9 mouse cellular contexts compared by ENCODE assay signal in genomic region chr7:109704016-109704377, GRCm38 (mm10). TPM values are rescaled to one million over a fixed set of nuclear protein-coding genes. Genes with fewer than 3 reads are reported as not detected.
DNase-seq lines count a peak whose midpoint lies in the region; ATAC-seq lines count a peak whose summit lies in the region.
"Had no signal": no experiment of that assay in that cellular context is flagged by ENCODE, and none has a peak within 500 bp of the region (broad histone marks: within the 10 kb centered on the region; RNA-seq: fewer than 3 reads in every experiment).

No protein-coding gene starts in this region.

- H3K4me1 ChIP-seq in heart, embryonic 14.5 days (ENCODE audit: control insufficient read depth in 2 of 2, insufficient read depth in 2 of 2, low read length in 2 of 2), result peaks cover 14 to 25% of the 10 kb centered on the region in 2 experiments
- H3K4me1 ChIP-seq in hindbrain, embryonic 14.5 days (replicated peaks; ENCODE audit: control insufficient read depth, insufficient read depth, low read length), result no peaks in the 10 kb centered on the region; the same call in 1 of the 2 replicates
- peaks cover 6% of the 10 kb centered on the region; the same call in 1 of the 2 replicates for H3K4me1 ChIP-seq in midbrain, embryonic 13.5 days (replicated peaks)

- no peaks in the 10 kb centered on the region for H3K9me3 ChIP-seq in heart, embryonic 14.5 days (ENCODE audit: control insufficient read depth, low read length)
- H3K9me3 ChIP-seq in hindbrain, embryonic 14.5 days (ENCODE audit: control insufficient read depth, low read length), result no peaks in the 10 kb centered on the region
- H3K9me3 ChIP-seq in midbrain, embryonic 13.5 days, result no peaks in the 10 kb centered on the region

- no peaks in the 10 kb centered on the region for H3K27me3 ChIP-seq in heart, embryonic 14.5 days (ENCODE audit: control insufficient read depth, insufficient read depth, low read length)
- no peaks in the 10 kb centered on the region for H3K27me3 ChIP-seq in hindbrain, embryonic 14.5 days (ENCODE audit: control insufficient read depth, insufficient read depth, low read length)
- H3K27me3 ChIP-seq in midbrain, embryonic 13.5 days, result 0 out of 2 replicates have a peak, but pooled peaks cover 7% of the 10 kb centered on the region
- H3K27me3 ChIP-seq: Patski had no signal

- H3K4me2 ChIP-seq in heart, embryonic 14.5 days (ENCODE audit: low read length), result peak overlapping the region; percentile 92
- H3K4me2 ChIP-seq in hindbrain, embryonic 14.5 days (replicated peaks), result peak overlapping the region; percentile 74
- H3K4me2 ChIP-seq in midbrain, embryonic 13.5 days (replicated peaks), result peak overlapping the region; percentile 74

- no peak for DNase-seq in heart, adult 11 months
- peak; percentile 27 for DNase-seq in MEL-GATA-1-ER (ENCODE audit: extremely low read depth, low read depth)
- no peak for DNase-seq in hindbrain, embryonic 14.5 days (ENCODE audit: low spot score)
- no peak for DNase-seq in cerebellum, adult 11 months
- DNase-seq in gastrocnemius, postnatal 10 days, result no peak
- DNase-seq in left cerebral cortex, adult 18-20 months (ENCODE audit: low spot score in 2 of 2), result no peak

- H3K36me3 ChIP-seq in heart, embryonic 14.5 days (ENCODE audit: control insufficient read depth, insufficient read depth, low read length), result peaks cover 5% of the 10 kb centered on the region; the same call in 1 of the 2 replicates
- peaks cover 3% of the 10 kb centered on the region for H3K36me3 ChIP-seq in hindbrain, embryonic 14.5 days (replicated peaks; ENCODE audit: control insufficient read depth, insufficient read depth)
- H3K36me3 ChIP-seq in midbrain, embryonic 13.5 days, result peaks cover 2% of the 10 kb centered on the region; the same call in 1 of the 2 replicates

- H3K27ac ChIP-seq in heart, embryonic 14.5 days (replicated peaks in 1 of 2; ENCODE audit: control insufficient read depth in 1 of 2, insufficient read depth in 1 of 2, low read depth in 2 of 2, low read length in 2 of 2), result peak overlapping the region; percentile 73 to 74
- peak overlapping the region; percentile 55 for H3K27ac ChIP-seq in hindbrain, embryonic 14.5 days
- peak overlapping the region; percentile 70 for H3K27ac ChIP-seq in midbrain, embryonic 13.5 days

- H3K9ac ChIP-seq in heart, embryonic 14.5 days (ENCODE audit: low read length), result peak overlapping the region; percentile 67
- H3K9ac ChIP-seq in hindbrain, embryonic 14.5 days, result peak overlapping the region; percentile 63
- H3K9ac ChIP-seq in midbrain, embryonic 13.5 days (replicated peaks), result peak overlapping the region; percentile 78

- 3% methylated on average over 17 of the region's 17 CpGs for WGBS in heart, embryonic 14.5 days
- WGBS in hindbrain, embryonic 14.5 days, result 1% methylated on average over 16 of the region's 17 CpGs
- WGBS in midbrain, embryonic 13.5 days, result 3% methylated on average over 17 of the region's 17 CpGs

- peak overlapping the region; percentile 50 to 91 for H3K4me3 ChIP-seq in heart, embryonic 14.5 days (ENCODE audit: control insufficient read depth in 1 of 2, insufficient read depth in 1 of 2, low read depth in 1 of 2, low read length in 2 of 2)
- peak overlapping the region; percentile 59 for H3K4me3 ChIP-seq in hindbrain, embryonic 14.5 days (replicated peaks; ENCODE audit: low read length)
- H3K4me3 ChIP-seq in midbrain, embryonic 13.5 days (replicated peaks), result peak overlapping the region; percentile 68

- ATAC-seq in heart, embryonic 14.5 days (ENCODE audit: insufficient number of reproducible peaks, insufficient read depth, low FRiP score, low read depth), result no peak
- ATAC-seq in hindbrain, embryonic 14.5 days (ENCODE audit: low FRiP score), result no peak; the same call in 1 of the 2 replicates
- no peak for ATAC-seq in midbrain, embryonic 13.5 days

RNA-seq across cellular contexts. Expression of gene Akip1, which starts 0.5 kb away (rescaled TPM):
- 32.3 and 33.1 TPM in 2 replicates for polyA plus RNA-seq in heart, embryonic 14.5 days (2014; fragmentation: Nextera tagmentation; extraction: Ambion mirVana)
- 12.7 and 13.0 TPM in 2 replicates for polyA plus RNA-seq in hindbrain, embryonic 14.5 days (2014; fragmentation: Nextera tagmentation; extraction: Ambion mirVana)
- polyA plus RNA-seq in midbrain, embryonic 13.5 days (2015; fragmentation: Nextera tagmentation; extraction: Ambion mirVana), result 12.7 and 13.9 TPM in 2 replicates
- total RNA-seq in gastrocnemius, postnatal 10 days (2021), result 10 to 100 TPM in 1 of 2 experiments, 1 to 10 TPM in 1; 9.4 to 11.0 TPM
- total RNA-seq in left cerebral cortex, adult 18-20 months (2021), result 1 to 10 TPM; 3.6 to 6.0 TPM

RNA-seq across cellular contexts. Expression of gene St5, which starts 0.6 kb away (rescaled TPM):
- 27.7 and 29.9 TPM in 2 replicates for polyA plus RNA-seq in heart, embryonic 14.5 days (2014; fragmentation: Nextera tagmentation; extraction: Ambion mirVana)
- polyA plus RNA-seq in hindbrain, embryonic 14.5 days (2014; fragmentation: Nextera tagmentation; extraction: Ambion mirVana), result 23.4 and 24.0 TPM in 2 replicates
- 18.8 and 21.7 TPM in 2 replicates for polyA plus RNA-seq in midbrain, embryonic 13.5 days (2015; fragmentation: Nextera tagmentation; extraction: Ambion mirVana)
- total RNA-seq in gastrocnemius, postnatal 10 days (2021), result 10 to 100 TPM; 22.3 to 32.0 TPM
- total RNA-seq in left cerebral cortex, adult 18-20 months (2021), result 10 to 100 TPM; 17.8 to 21.5 TPM

RNA-seq across cellular contexts. Expression of gene BC051019, which starts 19.7 kb away (rescaled TPM):
- 0.16 TPM in 1 of 2 replicates, not detected in the other for polyA plus RNA-seq in heart, embryonic 14.5 days (2014; fragmentation: Nextera tagmentation; extraction: Ambion mirVana)
- polyA plus RNA-seq in hindbrain, embryonic 14.5 days (2014; fragmentation: Nextera tagmentation; extraction: Ambion mirVana), result 0.70 TPM in 1 of 2 replicates, not detected in the other
- polyA plus RNA-seq in midbrain, embryonic 13.5 days (2015; fragmentation: Nextera tagmentation; extraction: Ambion mirVana), result not detected in 2 replicates
- not detected for total RNA-seq in gastrocnemius, postnatal 10 days (2021)
- not detected for total RNA-seq in left cerebral cortex, adult 18-20 months (2021)

RNA-seq across cellular contexts. Expression of gene Ascl3, which starts 27.5 kb away (rescaled TPM):
- not detected in 2 replicates for polyA plus RNA-seq in heart, embryonic 14.5 days (2014; fragmentation: Nextera tagmentation; extraction: Ambion mirVana)
- not detected in 2 replicates for polyA plus RNA-seq in hindbrain, embryonic 14.5 days (2014; fragmentation: Nextera tagmentation; extraction: Ambion mirVana)
- polyA plus RNA-seq in midbrain, embryonic 13.5 days (2015; fragmentation: Nextera tagmentation; extraction: Ambion mirVana), result 0.40 TPM in 1 of 2 replicates, not detected in the other
- not detected for total RNA-seq in gastrocnemius, postnatal 10 days (2021)
- not detected for total RNA-seq in left cerebral cortex, adult 18-20 months (2021)

RNA-seq across cellular contexts. Expression of gene Tmem9b, which starts 48.7 kb away (rescaled TPM):
- polyA plus RNA-seq in heart, embryonic 14.5 days (2014; fragmentation: Nextera tagmentation; extraction: Ambion mirVana), result 64.2 and 66.1 TPM in 2 replicates
- polyA plus RNA-seq in hindbrain, embryonic 14.5 days (2014; fragmentation: Nextera tagmentation; extraction: Ambion mirVana), result 149 TPM in 2 replicates
- polyA plus RNA-seq in midbrain, embryonic 13.5 days (2015; fragmentation: Nextera tagmentation; extraction: Ambion mirVana), result 86.2 and 91.1 TPM in 2 replicates
- 10 to 100 TPM; 24.7 to 26.9 TPM for total RNA-seq in gastrocnemius, postnatal 10 days (2021)
- 10 to 100 TPM; 91.6 to 93.1 TPM for total RNA-seq in left cerebral cortex, adult 18-20 months (2021)
